Mouse (Mus musculus) R1 (cell line): Measurements from ENCODE around the gene Arhgef19.

Source experiments
- DNase-seq: peaks from one replicate; pipeline ENCODE4 v3.0.0-alpha.2; 2018; ENCODE audit warnings: low read depth, low spot score

The Arhgef19 gene

DNA sequence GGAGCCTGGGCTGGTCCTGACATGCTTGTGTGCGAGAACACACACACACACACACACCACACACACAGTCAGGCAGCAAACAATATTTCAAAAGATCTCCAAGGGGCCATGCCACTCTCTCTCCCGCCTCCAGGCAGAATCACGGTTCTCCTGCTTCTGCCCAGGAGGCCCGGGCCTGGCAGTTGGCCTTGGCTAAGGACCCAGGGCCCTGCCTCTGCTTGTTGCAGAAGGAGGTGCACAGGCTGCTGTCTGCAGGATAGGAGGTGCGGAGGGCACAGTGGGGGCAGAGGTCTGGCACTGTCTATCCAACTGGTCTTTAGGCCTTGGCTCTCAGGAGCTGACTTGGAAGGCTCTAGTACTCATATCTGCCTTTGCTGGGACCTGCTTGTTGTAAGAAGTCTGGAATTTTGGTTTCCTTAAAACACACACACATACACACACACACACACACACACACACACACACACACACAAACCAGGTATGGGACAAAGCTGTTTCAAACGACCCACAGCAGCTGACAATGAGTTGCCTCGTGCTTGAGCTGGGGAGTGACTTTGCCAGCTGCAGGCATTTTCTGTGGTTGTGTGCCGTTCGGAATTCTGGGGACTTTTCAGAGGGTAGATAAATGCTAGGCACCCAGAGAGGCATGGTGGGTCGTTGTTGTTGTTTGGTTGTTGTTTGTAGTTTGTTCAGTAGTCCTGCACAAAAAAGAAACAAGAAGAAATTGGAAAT is 23.8 kb downstream of the Arhgef19 start:
- no peak for DNase-seq

DNA sequence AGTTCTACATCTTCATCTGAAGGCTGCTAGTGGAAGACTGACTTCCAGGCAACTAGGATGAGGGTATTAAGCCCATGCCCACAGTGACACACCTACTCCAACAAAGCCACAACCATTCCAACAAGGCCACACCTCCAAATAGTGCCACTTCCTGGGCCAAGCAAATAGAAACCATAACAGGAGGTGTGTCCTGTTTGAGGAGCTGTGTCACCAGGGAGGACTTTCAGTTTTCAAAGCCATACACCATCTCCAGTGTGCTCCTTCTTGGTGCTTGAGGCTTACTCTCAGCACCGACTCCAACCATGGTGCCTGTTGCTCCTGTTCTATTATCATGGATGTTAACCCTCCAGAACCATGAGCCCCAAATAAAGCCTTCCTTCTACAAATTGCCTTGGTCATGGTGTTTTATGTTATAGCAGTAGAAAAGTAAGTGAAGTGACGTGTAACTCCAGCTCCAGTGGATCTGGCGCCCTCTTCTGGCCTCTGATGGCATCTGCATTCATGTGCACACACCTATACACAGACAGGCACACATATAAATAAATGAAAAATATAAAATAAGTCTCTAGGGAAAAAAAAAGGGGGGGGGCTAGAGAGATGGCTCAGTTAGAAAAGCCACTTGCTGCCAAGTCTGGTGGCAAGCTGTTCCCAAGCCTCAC is 26.8 kb downstream of the Arhgef19 start:
- DNase-seq, result no peak

DNA sequence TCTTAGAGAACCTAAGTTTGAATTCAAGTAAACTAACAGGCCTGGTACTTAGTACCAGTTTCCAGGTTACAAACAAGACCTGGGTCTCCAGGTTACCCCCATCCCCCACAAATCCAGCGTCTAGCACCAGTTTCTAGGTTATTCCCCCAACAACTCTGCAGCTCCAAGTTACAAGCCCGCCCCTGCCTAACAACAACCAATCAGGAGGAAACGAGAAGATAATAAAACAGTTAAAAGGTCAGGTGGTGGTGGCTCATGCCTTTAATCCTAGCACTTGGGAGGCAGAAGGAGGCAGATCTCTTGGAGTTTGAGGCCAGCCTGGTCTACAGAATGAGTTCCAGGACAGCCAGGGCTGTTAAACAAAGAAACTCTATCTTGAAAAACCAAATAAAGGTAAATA is 28.0 kb downstream of the Arhgef19 start:
- peak; percentile 78 for DNase-seq

DNA sequence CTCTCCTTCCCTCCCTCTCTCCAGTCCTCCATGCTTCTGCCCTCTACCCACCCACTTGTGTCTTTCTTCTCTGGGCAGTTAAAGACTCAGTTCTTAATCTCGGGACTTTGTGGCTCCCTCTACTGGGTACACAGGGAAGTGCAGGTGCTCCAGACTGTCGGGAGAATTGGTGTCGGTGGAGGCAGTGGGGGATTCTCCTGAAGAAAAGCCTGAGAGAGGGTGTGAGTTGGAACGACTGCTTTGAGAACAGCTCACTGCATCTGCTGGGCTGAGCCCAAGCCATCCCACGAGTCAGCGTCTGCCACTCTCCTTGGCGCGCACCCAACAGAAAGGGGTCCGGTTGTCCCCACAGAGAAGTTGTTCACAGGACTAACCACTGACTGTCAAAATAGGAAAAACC is 28.5 kb downstream of the Arhgef19 start:
- peak; percentile 92 for DNase-seq

DNA sequence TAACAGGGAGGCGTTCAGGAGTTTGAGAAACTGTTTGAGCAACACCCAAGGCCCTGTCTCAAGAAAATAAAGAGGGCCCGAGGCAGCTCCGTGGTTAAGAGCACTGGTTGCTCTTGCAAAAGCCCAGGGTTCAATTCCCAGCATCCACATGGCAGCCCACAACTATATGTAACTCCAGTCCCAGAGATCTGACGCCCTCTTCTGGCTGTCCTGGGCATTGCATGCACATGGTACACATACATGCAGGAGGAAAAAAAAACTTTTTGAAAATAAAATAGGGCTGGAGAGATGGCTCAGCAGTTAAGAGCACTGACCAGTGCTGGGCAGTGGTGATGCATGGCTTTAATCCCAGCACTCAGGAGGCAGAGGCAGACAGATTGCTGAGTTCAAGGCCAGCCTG is 29.1 kb downstream of the Arhgef19 start:
- peak; percentile 79 for DNase-seq

DNA sequence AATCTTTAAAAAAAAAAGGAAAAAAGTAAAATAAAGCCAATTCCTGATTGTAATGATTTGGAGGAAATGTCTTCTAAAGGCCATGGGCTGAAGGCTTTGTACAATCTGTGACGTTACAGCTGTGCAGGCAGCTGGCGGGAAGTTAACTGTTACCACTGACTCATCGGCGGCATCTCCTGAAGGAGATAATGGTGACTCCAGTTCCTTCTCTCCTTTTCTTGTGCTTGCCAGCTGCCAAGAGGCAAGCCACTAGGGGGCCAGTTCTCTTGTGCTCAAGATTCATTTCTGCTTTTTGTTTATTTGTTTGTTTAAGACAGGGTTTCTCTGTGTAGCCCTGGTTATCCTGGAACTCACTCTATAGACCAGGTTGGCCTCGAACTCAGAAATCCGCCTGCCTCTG is 29.8 kb downstream of the Arhgef19 start:
- DNase-seq, result no peak

DNA sequence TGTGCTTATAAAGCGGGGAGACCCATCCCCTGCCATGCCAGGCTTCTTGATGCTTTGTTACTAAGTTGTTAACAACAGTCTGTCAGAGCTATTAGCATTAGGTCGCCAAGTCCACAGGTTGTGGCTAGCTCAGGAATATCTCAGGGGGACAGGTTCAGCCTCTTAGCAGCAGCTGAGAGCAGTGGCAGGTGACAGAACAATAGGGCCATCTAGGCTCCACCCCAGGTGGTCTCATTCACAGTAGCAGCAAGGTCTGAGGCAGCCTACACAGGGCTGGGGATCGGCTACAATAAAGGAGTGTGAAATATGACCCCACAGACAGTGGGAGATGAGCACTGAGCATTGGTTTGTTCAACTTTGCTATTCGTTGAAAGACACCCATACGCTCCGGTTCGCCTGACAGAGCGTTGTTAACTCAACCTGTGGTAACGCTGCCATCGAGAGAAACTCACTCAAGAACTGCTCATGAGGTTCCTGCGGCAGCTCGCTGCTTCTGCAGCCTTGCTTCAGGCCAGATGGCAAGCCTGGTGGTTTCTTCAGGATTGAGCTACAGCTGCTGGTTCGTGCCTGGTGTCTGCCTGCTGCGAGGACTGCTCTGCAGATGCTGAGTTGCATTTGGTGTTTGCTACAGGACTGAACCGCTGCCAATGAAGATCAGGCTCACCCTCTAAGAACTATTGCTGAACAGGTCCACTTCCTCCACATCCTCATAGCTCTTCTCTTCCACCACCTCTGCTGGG is 31.1 kb downstream of the Arhgef19 start:
- DNase-seq, result peak; percentile 69

DNA sequence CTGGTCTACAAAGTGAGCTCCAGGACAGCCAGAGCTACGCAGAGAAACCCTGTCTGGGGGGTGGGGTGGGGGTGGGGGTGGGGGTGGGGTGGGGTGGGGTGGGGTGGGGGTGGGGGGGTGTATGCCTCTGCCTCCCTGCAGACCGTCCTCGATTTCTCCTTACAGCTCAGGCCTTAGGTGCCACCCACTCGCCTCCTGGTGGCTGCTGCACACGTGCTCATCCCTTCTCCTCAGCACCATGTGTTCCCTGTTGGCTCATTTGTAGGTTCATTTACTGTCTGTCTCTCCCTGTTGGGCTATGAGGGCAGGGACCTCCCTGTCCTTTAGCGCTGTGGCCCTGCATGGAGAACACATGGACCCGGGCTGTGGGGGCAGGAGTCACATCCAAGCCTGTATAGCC is 31.9 kb downstream of the Arhgef19 start:
- no peak for DNase-seq

DNA sequence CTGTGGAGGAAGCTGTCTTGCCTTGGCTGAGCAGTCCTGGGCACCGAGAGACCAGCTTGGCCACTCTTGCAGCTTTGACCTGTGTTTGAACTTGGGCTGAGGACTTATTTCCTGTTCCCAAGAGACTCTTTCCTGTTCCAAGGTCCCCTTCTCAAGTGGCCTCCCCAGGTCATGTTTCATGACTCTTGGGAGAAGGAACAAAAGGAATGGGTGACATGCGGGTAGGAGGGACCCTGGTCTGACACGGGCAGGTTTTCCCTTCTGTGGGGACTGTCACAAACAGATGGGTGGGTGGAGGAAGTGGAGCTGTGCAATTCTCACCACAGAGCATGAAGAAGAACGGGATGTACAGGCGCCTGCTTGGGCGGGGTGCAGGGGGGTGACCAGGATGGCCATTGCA is 32.4 kb downstream of the Arhgef19 start:
- no peak for DNase-seq

DNA sequence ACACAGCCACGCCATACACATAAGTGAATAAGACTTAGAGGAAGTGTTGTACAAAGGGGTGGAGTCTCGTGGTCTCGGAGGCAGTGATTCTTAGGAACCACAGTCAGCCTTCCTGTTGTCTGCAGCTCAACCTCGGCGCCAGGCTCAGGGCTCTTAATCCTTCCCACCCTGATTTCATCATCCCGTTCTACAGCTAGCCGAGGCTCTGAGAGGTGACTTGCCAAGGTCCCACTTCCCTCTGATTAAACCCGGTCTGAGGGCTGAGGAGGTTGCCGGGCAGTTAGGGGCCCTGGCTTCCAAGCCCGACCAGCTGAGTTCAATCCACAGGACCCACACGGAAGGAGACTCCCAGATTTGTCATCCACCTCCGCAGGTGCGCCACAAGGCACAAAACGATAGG is 33.6 kb downstream of the Arhgef19 start:
- no peak for DNase-seq

DNA sequence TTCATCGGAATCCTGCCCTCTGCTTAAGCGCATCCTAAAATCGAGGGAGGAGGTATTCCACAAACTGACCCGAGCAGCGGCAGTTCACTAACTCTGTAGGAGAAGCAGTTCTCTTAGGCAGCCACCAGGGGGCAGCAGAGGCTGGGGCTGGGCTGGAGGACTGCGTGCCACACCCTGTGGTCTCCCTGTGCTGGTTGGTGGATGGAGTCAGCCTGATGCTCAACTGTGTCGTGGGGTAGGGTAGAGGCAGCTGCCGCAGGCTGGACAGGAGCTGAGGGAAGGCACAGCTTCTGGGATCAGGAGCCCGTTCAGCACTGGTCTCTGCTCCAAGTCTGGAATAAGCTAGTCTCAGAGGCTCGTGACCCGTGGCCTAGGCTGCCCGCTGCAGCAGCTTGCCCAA is 34.0 kb downstream of the Arhgef19 start:
- DNase-seq, result peak; percentile 93

DNA sequence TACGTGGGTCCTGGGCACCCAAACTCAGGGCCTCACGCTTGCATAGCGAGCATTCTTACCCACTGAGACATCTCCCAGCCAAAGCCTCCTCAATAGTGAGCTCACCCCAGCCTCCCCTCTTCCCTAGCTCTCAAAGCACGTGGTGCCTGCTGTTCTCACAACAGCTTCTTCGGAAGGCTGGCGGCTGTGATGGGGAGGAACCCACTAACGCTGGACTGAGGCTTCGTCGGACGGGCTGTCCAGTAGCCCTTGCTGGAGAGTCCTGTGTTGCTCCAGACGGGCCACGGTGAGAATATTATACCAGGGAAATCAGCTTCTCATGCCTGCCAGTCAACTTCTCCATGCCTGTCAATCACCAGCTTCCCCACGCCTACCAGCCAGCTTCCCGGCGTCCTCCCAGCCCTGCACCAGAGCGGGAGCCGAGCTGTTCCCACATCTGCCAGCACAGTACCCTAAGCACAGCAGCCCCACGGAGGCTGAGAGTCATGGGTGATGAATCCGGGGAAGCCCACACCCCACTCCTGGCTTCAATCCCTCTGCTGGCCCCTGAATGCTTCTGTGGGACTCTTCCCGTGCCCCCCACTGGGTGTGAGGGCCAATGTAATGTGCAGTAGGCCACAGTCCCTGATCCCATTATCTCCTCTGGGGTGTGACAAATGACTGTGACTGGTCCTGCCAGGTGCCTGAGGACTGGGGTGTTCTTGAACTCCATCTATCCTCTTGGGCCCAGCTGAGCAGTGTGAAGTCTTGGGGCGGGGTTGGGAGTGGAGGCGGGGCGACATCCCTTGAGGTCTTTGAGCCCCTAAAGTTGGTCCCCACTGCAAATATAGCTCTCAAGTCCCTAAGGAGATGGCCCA is 35.4 kb downstream of the Arhgef19 start:
- no peak for DNase-seq

DNA sequence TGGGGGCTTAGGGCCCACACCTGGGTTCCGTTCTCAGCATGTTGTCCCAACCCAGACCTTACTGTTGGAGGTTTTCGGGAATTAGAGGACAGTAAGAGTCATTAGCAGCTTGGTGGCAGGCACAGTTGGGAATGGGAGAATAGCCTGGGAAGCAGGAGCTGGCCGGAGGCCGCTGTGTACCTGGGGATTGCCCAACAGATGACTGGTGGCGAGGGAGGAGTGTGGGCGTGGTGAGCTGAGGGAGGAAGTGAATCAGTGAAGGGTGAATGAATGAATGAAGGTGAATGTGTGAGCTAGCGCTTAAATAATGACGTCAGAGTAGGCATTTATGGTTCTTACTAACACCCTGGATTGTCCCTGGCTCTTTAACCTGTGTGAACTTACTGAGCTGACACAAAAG is 37.9 kb downstream of the Arhgef19 start:
- DNase-seq, result no peak

DNA sequence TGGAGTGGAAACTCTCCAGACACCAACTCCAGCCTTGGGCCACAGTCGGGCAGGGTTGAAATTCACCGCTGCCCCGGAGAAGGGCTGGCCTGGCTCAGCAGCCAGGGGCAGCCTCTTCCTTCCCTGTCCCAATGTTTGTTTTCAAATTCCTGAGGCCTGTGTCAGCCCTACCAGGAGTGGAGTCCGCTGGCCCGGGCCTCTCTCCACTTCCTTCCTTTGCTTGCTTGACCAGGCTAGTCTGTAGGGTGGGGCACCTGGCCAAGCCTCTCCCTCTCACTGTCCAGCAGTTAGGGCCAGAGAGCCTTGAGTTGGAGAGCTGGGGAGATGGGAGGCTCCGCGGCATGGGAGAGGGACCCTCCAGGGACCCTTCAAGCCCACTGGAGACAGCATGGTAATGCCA is 38.9 kb downstream of the Arhgef19 start:
- DNase-seq, result no peak

DNA sequence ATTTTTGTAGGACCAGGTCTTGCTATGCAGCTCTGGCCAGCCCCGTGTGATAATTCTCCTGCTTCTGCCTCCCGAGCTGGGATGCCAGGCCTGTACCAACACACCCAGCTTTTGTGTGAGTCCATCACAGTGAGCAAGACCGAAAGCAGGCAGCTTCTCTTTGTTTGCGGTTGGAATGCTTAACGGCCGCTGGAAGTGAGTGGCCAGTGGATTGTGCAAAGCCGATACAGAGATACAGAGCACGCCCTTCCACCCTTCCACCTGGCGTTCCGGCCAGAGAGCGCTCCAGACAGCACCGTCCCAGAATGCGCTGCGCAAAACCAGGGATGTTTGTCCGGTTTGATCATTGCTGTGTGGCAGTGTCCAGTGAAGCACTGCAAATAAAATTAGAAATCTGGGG is 40.0 kb downstream of the Arhgef19 start:
- DNase-seq, result peak; percentile 84

DNA sequence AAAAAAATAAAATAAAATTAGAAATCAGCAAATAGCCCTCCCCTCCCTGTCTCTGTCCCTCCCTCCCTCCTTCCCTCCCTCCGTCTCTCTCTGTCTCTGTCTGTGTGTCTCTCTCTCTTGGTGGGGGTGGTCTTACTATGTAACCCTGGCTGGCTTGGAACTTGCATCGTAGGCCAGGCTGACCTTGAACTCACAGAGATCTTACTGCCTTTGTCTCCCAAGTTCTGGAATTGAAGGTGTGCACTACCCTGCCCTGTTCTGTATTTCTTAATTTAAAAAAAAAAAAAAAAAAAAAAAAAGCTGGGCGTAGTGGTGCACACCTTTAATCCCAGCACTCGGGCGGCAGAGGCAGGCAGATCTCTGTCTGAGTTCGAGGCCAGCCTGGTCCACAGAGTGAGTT is 40.5 kb downstream of the Arhgef19 start:
- DNase-seq, result peak; percentile 83

DNA sequence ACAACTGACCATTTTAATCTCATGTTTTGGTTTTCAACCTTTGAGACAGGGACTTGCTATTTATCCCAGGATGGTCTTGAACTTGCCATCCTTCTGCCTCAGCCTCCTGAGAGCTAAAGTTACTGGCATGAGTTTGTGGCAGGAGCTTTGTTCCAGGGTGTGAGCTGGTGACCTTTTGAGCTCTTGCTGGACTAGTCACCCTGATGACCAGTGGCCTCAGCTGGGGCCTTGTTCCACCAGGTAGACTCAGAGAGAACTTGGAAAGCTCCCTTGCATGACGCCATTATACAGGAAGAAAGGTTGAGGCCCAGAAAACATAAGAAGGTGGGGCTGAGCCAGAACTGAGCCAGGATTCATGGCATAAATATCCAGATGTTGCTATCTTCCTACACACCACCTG is 41.2 kb downstream of the Arhgef19 start:
- DNase-seq, result no peak

DNA sequence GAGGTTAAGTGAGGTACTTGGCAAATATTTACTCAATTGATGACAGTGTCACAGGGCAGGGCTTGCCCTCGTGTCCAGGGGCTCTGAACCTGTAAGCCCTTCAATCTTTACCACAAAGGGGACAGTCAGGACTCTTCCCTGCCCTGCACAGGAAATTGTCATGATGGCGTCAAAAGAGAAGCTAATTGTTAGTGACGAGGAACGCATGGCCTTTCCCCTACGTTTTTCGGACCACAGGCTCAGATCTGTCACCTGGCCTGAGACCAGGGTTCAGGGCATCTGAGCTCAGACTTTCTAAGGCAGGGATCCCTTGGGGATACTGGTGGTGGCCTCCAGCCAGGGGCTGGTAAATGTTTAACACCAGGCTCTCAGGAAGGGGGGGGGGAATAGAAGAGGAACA is 41.9 kb downstream of the Arhgef19 start:
- peak; percentile 32 for DNase-seq

DNA sequence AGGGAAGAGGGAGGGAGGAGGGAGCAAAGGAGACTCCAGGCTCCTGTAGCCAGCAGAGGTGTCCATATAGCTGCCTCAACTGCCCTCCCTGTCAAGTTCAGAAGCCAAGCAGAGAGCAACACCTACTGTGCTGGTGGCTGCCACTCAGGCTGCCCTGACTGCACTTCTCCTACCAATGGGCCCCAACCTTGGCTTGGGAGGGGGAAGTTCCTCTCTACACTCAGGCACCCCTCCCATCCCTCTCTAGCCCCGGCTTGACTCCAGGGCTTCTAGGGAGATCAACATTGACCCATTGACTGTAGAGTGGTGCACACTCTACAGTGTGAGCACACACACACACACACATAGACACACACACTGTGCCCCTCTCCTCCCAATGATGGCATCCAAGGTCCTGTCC is 42.3 kb downstream of the Arhgef19 start:
- DNase-seq, result peak; percentile 35

DNA sequence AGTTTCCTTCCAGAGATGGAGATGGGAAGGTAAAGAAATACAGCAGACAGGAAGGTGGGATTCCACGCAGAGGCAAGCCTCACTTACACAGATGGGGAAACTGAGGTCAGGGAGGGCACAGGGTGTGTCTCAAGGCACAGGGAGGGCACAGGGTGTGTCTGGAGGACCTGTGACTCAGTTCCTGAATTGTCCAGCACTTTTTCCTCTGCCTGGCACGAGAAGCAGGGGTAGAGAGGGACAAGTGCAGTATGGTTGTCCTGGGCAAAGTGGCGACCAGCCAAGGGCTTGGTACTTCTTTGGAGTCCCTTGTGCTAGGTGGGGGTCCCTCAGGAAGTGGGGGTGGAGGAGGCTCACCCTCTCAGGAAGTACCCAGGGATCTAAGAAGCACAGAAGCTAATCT is 42.8 kb downstream of the Arhgef19 start:
- DNase-seq, result no peak

DNA sequence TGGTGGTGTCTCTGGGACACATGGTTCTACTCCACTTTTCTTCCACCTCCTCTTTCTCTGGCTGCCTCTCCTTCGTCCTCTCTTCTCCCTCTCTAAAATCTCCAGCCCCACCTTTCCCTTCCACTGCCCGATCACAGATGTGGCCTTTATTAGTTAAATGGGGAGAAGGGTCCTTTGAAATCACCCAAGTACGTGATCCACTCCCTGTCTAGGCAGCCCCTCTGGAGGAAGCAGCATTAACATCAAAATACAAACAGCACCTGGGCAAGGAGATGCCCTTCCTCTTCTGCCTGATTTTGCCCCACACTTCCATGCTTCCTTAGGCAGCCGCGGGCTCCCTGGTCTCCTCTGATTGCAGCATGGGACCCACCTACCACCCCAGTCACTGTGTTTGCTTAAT is 43.3 kb downstream of the Arhgef19 start:
- DNase-seq, result peak; percentile 94
